Mouse (Mus musculus): ENCODE results near the gene Hoxb8.

The Hoxb8 gene

DNA sequence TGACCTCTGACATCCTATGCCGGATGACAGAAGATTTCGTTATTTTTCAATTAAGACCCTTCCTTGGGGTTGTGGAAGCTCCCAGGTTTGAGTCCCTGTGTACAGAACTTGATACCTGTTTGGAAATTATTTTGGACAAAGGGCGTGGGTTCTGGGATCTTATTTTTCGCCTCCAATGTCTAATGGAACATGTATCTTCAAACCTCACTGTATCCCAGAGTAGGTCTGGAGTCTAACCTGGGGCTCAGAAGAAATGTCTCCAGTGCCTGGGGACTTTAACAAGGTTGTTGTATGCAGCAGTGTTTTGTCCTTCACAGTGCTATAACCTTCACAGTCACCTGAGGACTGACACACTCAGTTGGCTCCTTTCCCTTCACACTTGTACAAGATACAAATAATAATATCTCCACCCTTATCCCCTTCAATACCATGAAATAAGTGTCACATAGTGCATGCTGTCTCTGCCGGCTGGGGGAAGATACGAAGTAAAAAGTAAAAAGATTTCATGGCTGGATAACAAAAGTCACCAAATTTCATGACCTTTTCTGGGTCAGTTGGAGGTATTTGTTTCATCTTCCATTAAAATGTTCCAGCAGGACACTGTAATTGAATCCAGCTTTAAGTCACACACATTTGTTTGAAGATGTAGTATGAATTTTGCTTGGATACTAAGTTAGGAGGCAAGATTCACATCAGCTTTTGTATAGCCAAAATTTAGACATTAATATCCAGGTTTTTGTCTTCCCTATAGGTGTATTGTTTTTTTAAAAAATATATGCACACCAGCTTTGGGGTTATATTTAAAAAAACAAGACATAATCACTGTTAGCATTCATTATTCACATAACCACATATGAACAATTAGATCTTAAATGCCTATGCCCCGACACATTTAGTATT, 14.4 kb upstream of the Hoxb8 start:
- no peak for ATAC-seq (ENCODE audit: insufficient number of reproducible peaks, low FRiP score, low TSS enrichment)

DNA sequence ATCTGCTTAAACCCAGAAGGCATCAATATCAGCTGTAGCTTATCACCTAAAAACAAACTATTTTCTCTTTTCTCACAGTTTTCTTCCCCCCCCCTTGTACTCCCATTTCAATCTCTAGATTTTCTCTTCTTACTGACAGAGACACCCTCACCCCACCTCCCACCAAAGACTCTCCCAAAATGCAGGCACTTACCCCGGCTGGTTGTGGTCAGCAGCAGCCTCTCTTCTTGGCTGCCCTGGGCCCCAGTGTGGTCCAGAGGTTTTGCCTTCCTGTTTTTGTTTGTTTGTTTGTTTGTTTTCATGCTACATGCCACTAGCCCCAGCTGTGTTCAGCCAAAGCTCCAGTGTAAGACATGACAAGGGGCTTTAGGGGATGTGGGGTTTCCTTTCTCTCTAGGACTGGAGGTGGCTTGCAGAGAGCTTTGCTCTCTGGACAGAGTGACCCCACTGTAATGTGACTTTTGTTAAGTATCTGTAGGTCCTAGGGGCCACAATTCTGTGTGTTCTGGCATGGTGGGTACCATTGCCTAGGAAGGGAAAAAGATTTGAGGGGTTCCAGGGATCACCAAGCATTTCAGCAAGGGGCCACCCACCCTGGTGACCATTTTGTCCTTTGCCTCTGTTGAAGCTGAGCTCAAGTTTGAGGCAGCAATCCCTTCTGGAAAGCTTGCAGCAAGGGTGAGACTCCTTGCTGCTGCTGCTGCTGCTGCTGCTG, 13.5 kb upstream of the Hoxb8 start:
- no peak for ATAC-seq (ENCODE audit: insufficient number of reproducible peaks, low FRiP score, low TSS enrichment)

DNA sequence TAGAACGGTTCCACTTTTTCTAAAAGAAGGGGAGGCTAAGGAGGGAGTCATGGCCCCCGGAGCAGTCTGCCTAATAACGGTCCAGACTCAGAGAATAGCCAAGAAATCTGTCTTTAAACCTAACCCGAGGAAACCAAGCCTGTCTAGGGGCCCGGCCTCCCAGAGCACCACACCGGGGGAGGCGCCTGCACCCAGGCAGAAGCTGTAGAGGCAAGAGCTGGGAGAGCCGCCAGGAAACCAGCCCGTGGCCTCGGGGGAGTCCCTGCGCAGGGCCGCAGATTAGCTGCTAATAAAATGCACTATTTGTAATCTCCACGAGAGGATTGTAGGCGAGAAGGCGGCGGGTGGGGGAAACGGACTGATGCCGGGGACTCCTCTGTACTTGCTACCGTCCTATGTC, 11.8 kb upstream of the Hoxb8 start:
- ATAC-seq (ENCODE audit: insufficient number of reproducible peaks, low FRiP score, low TSS enrichment) = no peak

DNA sequence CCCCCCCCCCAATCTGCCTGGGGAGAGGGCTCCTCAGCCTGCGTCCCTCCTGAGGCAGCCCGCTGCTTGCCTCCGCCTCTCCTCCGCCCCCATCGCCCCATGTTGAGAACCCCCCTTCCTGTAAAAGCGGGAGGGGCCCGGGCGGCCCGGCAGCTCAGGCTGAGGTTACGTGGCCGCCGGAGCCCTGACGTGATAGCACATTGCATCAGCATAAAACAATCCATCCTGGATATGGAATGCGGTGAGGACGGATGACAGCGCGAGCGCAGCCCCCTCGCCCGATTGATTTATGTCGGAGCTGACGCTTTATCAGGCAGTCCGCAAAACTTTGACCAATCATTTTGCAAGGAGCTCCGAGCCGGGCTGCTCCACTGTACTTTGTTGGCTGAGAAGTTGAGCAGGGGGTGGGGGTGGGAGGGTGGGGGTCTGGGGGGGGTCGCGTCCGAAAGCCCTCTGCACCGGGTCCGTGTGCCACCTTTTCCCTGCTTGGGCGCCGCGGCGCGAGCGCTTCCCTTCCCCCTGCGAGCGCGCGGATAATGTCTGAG, 10.6 kb upstream of the Hoxb8 start, which contains the start of gene Hoxb9:
Hoxb9 (plus strand) TSS at position 462 of the 545 bp plus-strand sequence.
- no peak for ATAC-seq (ENCODE audit: insufficient number of reproducible peaks, low FRiP score, low TSS enrichment)

DNA sequence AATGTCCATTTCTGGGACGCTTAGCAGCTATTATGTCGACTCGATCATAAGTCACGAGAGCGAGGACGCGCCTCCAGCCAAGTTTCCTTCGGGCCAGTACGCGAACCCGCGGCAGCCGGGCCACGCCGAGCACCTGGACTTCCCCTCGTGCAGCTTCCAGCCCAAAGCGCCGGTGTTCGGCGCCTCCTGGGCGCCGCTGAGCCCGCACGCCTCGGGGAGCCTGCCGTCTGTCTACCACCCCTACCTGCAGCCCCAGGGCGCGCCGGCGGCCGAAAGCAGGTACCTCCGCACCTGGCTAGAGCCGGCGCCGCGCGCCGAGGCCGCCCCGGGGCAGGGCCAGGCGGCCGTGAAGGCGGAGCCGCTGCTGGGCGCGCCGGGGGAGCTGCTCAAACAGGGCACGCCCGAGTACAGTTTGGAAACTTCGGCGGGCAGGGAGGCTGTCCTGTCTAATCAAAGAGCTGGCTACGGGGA, 10.1 kb upstream of the Hoxb8 start:
- no peak for ATAC-seq (ENCODE audit: insufficient number of reproducible peaks, low FRiP score, low TSS enrichment)

DNA sequence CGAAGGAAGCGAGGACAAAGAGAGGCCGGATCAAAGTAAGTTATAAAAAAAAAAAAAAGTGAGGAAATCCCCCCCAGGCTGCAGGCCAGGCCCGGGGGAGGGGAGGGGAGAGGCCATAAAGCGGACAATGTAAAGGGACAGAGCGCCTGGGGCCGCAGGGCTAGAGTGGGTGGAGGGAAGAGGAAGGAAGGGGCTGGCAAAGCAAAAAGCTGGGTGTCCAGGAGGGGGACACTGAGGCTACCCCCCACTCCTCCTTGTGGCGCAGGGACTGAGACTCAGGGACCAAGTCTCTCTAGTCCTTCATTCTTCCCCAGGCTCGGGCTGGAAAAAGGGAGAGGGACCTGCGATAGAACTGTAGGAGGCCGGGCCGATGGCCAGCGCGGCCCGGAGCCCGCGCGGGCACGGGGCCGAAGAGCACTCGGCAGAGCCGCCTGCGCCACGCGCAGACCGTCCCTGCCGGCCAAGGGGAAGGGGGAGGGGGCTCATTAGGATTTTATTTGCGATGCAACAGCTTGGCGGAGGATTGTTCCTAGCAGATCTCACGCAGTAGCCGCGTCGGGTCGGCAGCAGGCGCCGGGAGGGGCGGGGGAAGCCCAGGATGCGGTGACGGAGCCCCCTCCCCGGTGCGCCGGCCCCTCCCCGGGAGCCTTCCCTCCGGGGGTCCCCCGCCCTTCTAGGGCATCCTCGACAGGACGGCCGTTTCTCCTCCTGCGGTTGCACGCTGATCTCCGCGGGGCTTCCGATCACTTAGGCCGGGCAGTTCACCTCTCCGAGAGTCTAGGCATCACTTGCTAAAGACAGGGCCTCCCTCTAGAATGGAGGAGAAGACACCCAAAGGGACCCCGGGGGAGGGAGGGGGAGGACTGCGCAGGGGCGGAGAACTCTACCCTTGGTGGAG, 9.4 kb upstream of the Hoxb8 start:
- ATAC-seq (ENCODE audit: insufficient number of reproducible peaks, low FRiP score, low TSS enrichment) = no peak; the same call in 1 of the 2 replicates

DNA sequence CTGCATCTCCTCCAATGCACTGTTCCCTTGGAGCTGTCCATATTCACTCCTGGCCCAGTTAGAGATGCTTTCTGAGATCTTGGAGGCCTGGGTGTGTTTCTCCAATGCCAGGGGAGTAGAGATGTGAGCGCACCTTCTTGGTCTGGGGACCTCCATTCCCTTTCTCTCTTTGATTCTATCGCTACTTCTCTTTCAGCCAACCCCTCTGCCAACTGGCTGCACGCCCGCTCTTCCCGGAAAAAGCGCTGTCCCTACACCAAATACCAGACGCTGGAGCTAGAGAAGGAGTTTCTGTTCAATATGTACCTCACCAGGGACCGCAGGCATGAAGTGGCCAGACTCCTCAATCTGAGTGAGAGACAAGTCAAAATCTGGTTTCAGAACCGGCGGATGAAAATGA, 7.3 kb upstream of the Hoxb8 start:
- no peak for ATAC-seq (ENCODE audit: insufficient number of reproducible peaks, low FRiP score, low TSS enrichment)

DNA sequence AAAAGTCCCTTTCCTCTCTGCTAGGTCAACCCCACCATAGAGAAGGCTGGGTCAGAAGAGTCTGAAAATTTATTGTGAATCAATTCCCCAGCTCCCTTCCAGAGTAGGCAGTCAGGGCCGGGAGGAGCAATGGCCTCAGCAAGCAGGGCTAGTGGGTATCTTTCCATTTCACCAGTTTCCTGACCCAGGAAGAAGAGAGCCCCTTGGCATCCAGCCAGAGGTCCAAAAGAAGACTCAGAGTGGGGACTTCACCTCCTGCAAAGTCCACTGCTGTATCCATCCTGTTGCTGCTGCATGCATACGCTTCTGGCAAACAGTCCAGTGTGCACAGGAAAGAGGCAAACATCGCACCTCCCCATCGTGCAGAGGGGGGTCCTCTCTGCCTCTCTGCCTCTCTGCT, 5.8 kb upstream of the Hoxb8 start:
- no peak for ATAC-seq (ENCODE audit: insufficient number of reproducible peaks, low FRiP score, low TSS enrichment)

DNA sequence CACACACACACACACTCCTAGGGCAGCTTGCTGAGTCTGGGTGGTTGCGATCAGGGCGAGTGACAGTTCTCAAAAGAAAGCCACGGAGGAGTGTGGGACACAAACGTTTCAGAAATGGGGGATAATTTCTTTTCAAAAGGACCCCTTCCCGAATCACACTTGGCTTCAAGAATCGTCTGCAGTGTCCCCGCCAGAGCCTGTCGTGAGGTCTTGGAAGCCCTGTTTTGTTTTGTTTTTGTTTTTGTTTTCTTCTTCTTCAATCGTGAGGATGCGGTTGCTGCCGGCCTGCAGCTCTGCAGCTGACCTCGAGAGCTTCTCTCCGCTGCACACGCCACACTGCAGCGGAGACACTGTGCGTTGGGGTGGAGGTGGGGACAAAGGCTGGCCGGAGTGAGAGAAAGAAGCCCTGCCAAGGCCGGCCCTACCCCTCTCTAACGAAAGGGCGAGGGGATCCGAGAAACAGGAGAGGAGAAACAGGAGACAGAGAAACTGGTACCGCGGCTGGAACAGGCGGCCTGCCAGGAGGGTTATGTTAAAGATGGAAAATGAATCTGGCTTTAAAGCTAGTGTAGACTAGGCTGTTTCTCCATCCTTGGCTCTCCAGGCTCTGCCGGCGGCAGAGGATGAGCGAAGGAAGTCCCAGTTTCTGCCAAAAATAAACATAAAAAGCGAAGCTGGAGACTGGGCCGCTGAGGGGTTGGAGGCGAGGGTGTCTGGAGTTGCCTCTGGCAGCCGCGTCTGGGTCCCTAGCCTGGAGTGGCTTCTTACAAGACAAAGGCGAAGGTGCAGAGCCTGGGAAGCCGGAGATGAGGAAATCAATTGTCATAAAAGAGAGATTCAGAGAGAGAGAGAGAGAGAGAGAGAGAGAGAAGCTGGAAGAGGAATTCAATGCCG, 4.3 kb upstream of the Hoxb8 start:
- no peak for ATAC-seq (ENCODE audit: insufficient number of reproducible peaks, low FRiP score, low TSS enrichment)

DNA sequence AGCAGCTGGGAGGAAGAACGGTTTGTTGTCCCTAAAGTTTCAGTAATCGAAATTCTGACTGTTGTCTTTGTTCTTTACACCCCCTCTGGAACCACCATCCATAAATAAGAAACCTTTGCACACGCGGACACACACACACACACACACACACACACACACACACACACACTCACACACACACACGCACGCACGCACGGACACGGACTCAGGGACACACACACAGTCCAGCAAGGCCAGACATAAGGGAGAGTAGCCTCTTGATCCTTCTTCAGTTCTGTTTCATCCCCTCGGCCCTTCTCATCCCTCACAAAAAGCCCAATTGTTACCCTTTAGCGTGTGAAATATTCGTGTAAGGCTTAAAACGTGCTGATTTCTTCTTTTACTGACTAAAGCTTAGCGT, 3.4 kb upstream of the Hoxb8 start:
- no peak for ATAC-seq (ENCODE audit: insufficient number of reproducible peaks, low FRiP score, low TSS enrichment)

DNA sequence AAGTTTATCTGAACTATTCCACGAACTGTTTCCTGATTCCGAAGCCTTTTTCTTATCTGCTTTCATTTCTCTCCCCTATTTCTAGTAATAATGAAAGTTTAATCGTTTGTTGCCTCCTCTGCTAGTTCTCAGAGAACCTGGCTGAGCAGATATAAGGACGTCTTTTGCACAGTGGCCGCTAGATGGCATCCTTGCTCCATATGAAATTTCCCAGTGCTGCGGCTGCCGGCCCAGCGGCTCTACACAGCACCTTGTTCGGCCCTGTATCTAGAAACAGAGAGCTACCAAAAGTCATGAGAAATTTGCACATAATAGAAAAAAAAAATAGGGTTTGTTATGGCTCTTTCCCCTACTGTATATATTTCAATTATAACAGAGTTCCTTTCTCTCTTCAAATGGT, 2.9 kb upstream of the Hoxb8 start:
- no peak for ATAC-seq (ENCODE audit: insufficient number of reproducible peaks, low FRiP score, low TSS enrichment)

DNA sequence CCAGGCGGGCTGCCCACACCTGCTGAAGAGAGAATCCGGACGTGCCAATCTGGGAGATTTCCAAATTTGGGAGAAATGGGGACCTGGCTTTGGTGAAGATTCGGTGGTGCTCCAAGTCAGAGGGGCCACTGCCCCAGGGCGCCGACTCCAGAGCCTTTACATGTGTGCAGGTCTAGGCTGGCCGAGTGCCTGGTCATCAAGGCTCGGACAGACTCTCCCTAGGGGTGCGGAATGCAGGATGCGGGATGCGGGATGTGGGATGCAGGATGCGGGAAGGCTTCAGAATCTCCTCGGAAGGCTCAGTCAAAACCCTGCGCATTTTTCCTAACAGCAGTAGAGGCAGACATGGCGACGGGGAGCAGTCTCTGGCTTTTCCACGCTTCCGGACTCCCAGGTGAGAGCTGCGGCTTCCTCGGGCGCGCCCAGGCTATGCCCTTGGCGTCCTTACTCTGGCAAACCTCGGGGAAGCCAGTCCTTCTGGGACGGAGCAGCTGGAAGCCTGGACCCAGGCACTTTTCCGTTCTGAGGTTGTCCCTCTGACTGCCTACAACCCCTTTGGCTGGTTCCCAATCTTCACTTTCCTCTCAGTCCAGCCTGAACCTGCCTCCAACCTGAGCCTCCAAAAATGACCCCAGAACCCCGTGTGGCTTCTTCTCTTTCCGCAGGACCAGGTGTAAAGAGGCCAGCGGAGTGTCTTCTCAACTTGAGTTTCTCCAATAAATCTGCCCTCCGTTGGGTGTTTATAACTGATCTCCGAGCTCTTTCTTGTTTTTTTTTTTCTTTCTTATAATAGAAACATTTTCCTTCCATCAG, 2.1 kb upstream of the Hoxb8 start:
- ATAC-seq (ENCODE audit: insufficient number of reproducible peaks, low FRiP score, low TSS enrichment) = no peak

DNA sequence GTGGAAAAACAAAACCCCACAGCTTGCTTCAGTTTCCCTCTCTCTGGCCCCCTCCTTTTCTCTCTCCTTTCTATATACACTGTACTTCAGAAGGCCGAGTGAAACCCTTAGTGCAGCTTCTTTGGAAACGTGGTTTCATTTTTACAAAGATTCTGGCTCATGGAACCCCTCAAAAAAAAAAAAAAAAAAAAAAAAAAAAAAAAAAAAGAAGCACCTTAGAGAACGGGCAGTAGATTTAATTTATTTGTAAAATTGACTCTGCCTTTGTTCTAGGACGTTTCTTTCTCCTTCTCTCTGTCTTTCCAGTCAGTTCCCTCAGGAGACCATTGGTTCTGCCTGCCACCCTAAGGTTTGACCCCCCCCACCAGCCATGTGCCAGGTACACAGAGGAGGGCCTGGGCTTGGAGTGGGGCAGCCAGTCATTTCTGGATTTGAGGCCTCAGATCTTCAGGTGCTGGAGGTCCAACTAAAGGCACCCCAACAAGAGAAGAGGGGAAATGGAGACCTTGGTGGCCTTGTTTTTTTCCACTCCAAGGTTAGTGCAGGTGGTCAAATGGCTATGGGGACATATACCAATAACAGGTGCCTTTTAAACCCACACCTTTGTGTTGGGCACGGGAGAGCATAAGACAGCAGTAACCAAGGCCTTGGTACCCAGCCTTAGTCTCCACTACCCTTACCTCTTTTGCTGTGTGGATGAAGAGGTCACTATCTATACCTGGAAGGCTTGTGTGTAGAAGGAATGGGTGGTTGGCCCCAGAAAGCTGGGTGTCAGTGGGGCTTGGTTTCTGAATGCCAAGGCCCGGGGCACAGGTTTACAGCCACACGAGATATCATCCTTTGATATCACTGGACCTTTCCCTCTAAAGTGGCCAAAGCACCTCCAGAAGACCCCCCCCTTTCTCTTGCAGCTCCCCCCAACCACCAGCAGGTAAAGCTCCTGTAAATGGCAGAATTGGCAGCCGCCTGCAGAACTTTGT, 1.0 kb upstream of the Hoxb8 start:
- ATAC-seq (ENCODE audit: insufficient number of reproducible peaks, low FRiP score, low TSS enrichment) = no peak

DNA sequence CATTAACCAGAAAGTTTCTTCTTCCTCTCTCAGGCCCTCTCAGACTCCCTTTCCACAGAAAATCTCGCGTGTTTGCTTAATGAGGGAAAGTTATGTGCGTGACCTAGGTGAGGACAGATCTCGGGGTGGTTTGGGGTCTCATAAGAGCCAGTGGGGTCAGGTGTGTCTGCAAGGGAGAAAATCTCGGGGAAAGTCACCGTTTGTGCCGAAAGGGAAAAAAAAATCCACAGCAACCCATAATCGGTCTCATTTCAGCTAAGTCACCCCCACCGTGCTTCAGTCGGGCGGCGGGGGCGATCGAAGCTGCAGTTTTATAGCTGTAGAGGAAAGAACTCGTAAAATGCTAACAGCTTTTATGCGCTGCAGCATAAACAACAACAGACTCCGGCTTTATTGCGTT, 309 bp upstream of the Hoxb8 start:
- no peak for ATAC-seq (ENCODE audit: insufficient number of reproducible peaks, low FRiP score, low TSS enrichment)

DNA sequence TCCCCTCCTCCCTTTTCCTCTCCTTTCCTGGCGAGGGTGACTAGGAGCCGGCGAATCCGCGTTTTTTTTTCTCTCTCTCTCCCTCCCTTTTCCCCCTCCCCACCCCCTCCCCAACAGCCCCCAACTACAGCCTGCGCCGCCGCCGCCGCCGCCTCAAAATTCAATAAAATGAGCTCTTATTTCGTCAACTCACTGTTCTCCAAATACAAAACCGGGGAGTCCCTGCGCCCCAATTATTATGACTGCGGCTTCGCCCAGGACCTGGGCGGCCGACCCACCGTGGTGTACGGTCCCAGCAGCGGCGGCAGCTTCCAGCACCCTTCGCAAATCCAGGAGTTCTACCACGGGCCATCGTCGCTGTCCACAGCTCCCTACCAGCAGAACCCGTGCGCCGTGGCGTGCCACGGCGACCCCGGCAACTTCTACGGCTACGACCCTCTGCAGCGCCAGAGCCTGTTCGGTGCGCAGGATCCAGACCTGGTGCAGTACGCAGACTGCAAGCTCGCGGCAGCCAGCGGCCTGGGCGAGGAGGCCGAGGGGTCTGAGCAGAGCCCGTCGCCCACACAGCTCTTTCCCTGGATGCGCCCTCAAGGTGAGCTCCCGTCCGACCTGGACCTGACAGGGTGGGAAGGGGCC, 1.2 kb downstream of the Hoxb8 start:
- no peak for ATAC-seq (ENCODE audit: insufficient number of reproducible peaks, low FRiP score, low TSS enrichment)

DNA sequence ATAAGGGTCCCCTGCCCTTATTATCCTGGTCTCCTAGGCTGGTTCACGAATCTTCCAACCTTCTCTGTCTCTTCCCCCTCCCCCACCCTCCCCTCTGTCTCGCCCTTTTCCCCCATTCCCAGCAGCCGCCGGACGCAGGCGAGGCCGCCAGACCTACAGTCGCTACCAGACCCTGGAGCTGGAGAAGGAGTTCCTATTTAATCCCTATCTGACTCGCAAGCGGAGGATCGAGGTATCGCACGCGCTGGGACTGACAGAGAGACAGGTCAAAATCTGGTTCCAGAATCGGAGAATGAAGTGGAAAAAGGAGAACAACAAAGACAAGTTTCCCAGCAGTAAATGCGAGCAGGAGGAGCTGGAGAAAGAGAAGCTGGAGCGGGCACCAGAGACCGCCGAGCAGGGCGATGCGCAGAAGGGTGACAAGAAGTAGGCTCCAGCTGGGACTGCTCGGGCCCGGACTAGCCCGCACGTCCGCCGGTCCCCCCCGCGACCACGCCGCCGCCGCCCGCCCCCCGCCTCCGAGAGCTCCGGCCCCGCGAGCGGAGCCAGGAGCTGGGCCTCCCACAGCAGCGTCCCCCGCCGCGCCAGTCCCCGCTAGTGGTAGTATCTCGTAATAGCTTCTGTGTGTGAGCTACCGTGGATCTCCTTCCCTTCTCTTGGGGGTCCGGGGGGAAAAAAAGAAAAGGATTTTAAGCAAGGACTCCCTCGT, 2.5 kb downstream of the Hoxb8 start:
- ATAC-seq (ENCODE audit: insufficient number of reproducible peaks, low FRiP score, low TSS enrichment) = no peak
